Mouse (Mus musculus): Measurements from ENCODE around the gene Gm20431.

GRCm38 (mm10) chr2:167659177-167659846 is 2.0 kb downstream of the Gm20431 start:
- TF ChIP-seq CTCF (IDR thresholded peaks at IDR 0.05; ENCODE audit: control insufficient read depth, insufficient read depth, insufficient replicate concordance, low read depth, low read length), result no peak
- TF ChIP-seq POLR2A (IDR thresholded peaks at IDR 0.05; ENCODE audit: control insufficient read depth, low read depth, low read length), result no peak

Data from testis, adult 2 months (tissue).